Mouse (Mus musculus) thymus, postnatal 36 days (tissue): ENCODE results near the gene Vmn1r70.

Experiments
- DNase-seq, 2 experiments: peaks; one replicate each; pipeline ENCODE4 v3.0.0; 2022; ENCODE audit warnings: mixed read lengths in 2 of 2

Gene Vmn1r70

DNA sequence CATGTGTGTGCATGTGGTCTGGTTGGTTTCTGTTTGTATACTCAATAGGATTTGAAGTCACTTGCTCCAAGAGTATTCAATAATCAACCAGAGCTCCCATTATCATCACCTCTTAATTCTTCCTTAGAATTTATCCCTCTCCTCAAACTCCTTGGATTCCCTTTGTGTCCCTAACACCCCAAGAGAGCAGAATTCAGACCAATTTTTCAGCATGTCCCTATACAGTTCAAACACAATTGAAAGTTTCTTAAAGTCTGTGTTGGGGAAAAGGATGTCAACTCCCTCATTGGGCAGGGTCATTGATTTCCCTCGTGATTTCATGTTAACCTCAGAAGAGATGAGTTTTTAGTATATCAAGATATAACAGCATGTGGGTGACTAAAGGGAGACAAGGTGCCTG lies at the start of gene Vmn1r70:
TSS of gene Vmn1r70 (plus strand) at position 301 of the 400 bp plus-strand sequence.
- no peak for DNase-seq

DNA sequence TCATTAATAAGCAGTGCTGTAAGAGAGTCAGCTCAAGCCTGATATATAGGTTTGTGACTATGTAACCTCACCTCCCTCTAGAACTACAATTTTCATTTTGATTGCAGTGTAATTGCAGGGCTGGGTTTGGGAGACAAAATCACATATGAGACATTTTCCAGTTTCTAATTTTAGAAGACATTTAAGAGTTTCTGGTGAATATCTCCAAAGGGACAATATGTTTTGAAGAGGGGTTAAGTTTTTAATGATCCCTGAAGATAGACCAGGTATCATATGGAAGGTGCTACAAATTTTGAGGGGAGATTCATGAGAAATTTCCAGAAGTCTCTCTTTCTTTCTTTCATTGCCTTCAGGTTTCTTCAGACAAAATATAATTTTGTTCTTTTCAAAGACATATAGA lies 17.8 kb upstream of the Vmn1r70 start, which contains the start of gene Vmn1r69:
TSS of gene Vmn1r69 (minus strand) at position 101 of the 400 bp plus-strand sequence.
- DNase-seq, result no peak
